ENCODE assay signal across 8 mouse cellular contexts in the genomic region with DNA sequence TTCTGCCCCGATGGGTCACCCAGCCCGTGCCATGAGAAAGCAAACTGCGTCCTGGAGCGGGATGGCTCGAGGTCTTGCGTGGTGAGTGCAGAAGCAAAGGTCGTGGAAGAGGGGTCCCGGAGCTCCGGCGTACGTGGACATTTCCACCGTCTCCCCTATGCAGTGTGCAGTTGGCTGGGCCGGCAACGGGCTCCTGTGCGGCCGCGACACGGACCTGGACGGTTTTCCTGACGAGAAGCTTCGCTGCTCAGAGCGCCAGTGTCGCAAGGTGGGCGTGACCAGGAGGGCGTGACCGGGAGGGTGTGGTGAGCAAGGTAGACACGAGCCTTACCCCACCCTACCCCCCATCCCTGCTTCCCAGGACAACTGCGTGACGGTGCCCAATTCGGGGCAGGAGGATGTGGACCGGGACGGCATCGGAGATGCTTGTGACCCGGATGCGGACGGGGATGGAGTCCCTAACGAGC. TPM values are rescaled to one million over a fixed set of nuclear protein-coding genes. Genes with fewer than 3 reads are reported as not detected.
DNase-seq lines count a peak whose midpoint lies in the region; ATAC-seq and TF ChIP-seq lines count a peak whose summit lies in the region.

No protein-coding gene starts in this region.

- ATAC-seq in kidney, embryonic 16.5 days (ENCODE audit: low FRiP score, low TSS enrichment): no peak
- ATAC-seq in embryonic facial prominence, embryonic 15.5 days (ENCODE audit: insufficient number of reproducible peaks, low FRiP score, low TSS enrichment, low read depth): no peak
- no peak for ATAC-seq in limb, embryonic 12.5 days (ENCODE audit: insufficient number of reproducible peaks, insufficient read depth, low FRiP score, low TSS enrichment, low read depth)

- H3K27me3 ChIP-seq in kidney, embryonic 16.5 days (ENCODE audit: insufficient read depth, low read length): peaks cover 78% of the 10 kb centered on the region
- peaks cover 83% of the 10 kb centered on the region for H3K27me3 ChIP-seq in embryonic facial prominence, embryonic 15.5 days
- peaks cover 87% of the 10 kb centered on the region for H3K27me3 ChIP-seq in limb, embryonic 12.5 days

- H3K9ac ChIP-seq in kidney, embryonic 16.5 days (replicated peaks; ENCODE audit: low read length): no peak overlapping the region
- H3K9ac ChIP-seq in embryonic facial prominence, embryonic 15.5 days: no peak overlapping the region
- no peak overlapping the region for H3K9ac ChIP-seq in limb, embryonic 12.5 days (replicated peaks)

- H3K9me3 ChIP-seq in kidney, embryonic 16.5 days (ENCODE audit: low read length): no peaks in the 10 kb centered on the region
- no peaks in the 10 kb centered on the region for H3K9me3 ChIP-seq in embryonic facial prominence, embryonic 15.5 days (replicated peaks)
- H3K9me3 ChIP-seq in limb, embryonic 12.5 days: no peaks in the 10 kb centered on the region

- H3K27ac ChIP-seq in kidney, embryonic 16.5 days (ENCODE audit: low read length): no peak overlapping the region
- H3K27ac ChIP-seq in embryonic facial prominence, embryonic 15.5 days (replicated peaks): no peak overlapping the region
- no peak overlapping the region for H3K27ac ChIP-seq in limb, embryonic 12.5 days
- no peak overlapping the region for H3K27ac ChIP-seq in layer of hippocampus, adult 2 months

- no peaks in the 10 kb centered on the region for H3K36me3 ChIP-seq in kidney, embryonic 16.5 days (ENCODE audit: insufficient read depth, low read length)
- H3K36me3 ChIP-seq in embryonic facial prominence, embryonic 15.5 days: no peaks in the 10 kb centered on the region
- H3K36me3 ChIP-seq in limb, embryonic 12.5 days: no peaks in the 10 kb centered on the region

- H3K4me2 ChIP-seq in kidney, embryonic 16.5 days (replicated peaks; ENCODE audit: low read depth, low read length): peak overlapping the region; percentile 5; the same call in 1 of the 2 replicates
- H3K4me2 ChIP-seq in embryonic facial prominence, embryonic 15.5 days (replicated peaks): peak overlapping the region; percentile 30; the same call in 1 of the 2 replicates
- H3K4me2 ChIP-seq in limb, embryonic 12.5 days: peak overlapping the region; percentile 34

- WGBS in kidney, embryonic 16.5 days: 7% methylated on average over 37 of the region's 37 CpGs
- 6% methylated on average over 37 of the region's 37 CpGs for WGBS in embryonic facial prominence, embryonic 15.5 days
- WGBS in limb, embryonic 12.5 days: 6% methylated on average over 37 of the region's 37 CpGs

- no peak for TF ChIP-seq CTCF in layer of hippocampus, adult 2 months (conservative IDR thresholded peaks at IDR 0.05)

- H3K4me3 ChIP-seq in kidney, embryonic 16.5 days (ENCODE audit: low read length): peak overlapping the region; percentile 19
- H3K4me3 ChIP-seq in embryonic facial prominence, embryonic 15.5 days (replicated peaks): peak overlapping the region; percentile 18
- H3K4me3 ChIP-seq in limb, embryonic 12.5 days (replicated peaks): peak overlapping the region; percentile 43
- H3K4me3 ChIP-seq in layer of hippocampus, adult 2 months: no peak overlapping the region

- DNase-seq in kidney, adult 8-10 months: no peak
- DNase-seq in neural tube, embryonic 10.5 days (ENCODE audit: extremely low spot score, low spot score): peak; percentile 49
- DNase-seq in urinary bladder, postnatal 25 days (ENCODE audit: low spot score): no peak
- DNase-seq in left cerebral cortex, adult 18-20 months (ENCODE audit: low spot score in 2 of 2): no peak
- DNase-seq in layer of hippocampus, adult 2 months (ENCODE audit: low spot score in 2 of 2): no peak

- peaks cover 37% of the 10 kb centered on the region for H3K4me1 ChIP-seq in kidney, embryonic 16.5 days (ENCODE audit: insufficient read depth, low read length)
- H3K4me1 ChIP-seq in embryonic facial prominence, embryonic 15.5 days: peaks cover 36% of the 10 kb centered on the region
- H3K4me1 ChIP-seq in limb, embryonic 12.5 days (replicated peaks): peaks cover 46% of the 10 kb centered on the region

RNA-seq across cellular contexts. Expression of gene Comp, which starts 3.0 kb away (rescaled TPM):
- 0.21 and 1.00 TPM in 2 replicates for polyA plus RNA-seq in kidney, embryonic 16.5 days (2015; fragmentation: Nextera tagmentation; extraction: Ambion mirVana)
- polyA plus RNA-seq in embryonic facial prominence, embryonic 15.5 days (2015; fragmentation: Nextera tagmentation; extraction: Ambion mirVana): 5.1 and 7.3 TPM in 2 replicates
- 2.8 and 5.8 TPM in 2 replicates for polyA plus RNA-seq in limb, embryonic 12.5 days (2016; fragmentation: Nextera tagmentation; extraction: Ambion mirVana)
- under 1 TPM; 0.30 to 0.33 TPM for total RNA-seq in left cerebral cortex, adult 18-20 months (2021)
- under 1 TPM; 0.29 to 0.56 TPM for total RNA-seq in layer of hippocampus, adult 2 months (2021)

RNA-seq across cellular contexts. Expression of gene Upf1, which starts 23.2 kb away (rescaled TPM):
- polyA plus RNA-seq in kidney, embryonic 16.5 days (2015; fragmentation: Nextera tagmentation; extraction: Ambion mirVana): 10.6 and 10.9 TPM in 2 replicates
- 18.6 and 21.2 TPM in 2 replicates for polyA plus RNA-seq in embryonic facial prominence, embryonic 15.5 days (2015; fragmentation: Nextera tagmentation; extraction: Ambion mirVana)
- 32.5 and 34.3 TPM in 2 replicates for polyA plus RNA-seq in limb, embryonic 12.5 days (2016; fragmentation: Nextera tagmentation; extraction: Ambion mirVana)
- 10 to 100 TPM; 64.1 to 73.7 TPM for total RNA-seq in left cerebral cortex, adult 18-20 months (2021)
- 10 to 100 TPM; 67.7 to 68.7 TPM for total RNA-seq in layer of hippocampus, adult 2 months (2021)

RNA-seq across cellular contexts. Expression of gene Gdf1, which starts 46.7 kb away (rescaled TPM):
- polyA plus RNA-seq in kidney, embryonic 16.5 days (2015; fragmentation: Nextera tagmentation; extraction: Ambion mirVana): 5.5 TPM in 2 replicates
- 1.7 and 2.6 TPM in 2 replicates for polyA plus RNA-seq in embryonic facial prominence, embryonic 15.5 days (2015; fragmentation: Nextera tagmentation; extraction: Ambion mirVana)
- polyA plus RNA-seq in limb, embryonic 12.5 days (2016; fragmentation: Nextera tagmentation; extraction: Ambion mirVana): 3.7 and 4.2 TPM in 2 replicates
- total RNA-seq in left cerebral cortex, adult 18-20 months (2021): 10 to 100 TPM; 16.4 to 19.1 TPM
- total RNA-seq in layer of hippocampus, adult 2 months (2021): 10 to 100 TPM; 12.1 to 14.4 TPM
